Mouse (Mus musculus): ENCODE measurements at regions not wholly inside any gene's neighbourhood (a gene's known extent, or its start where the extent isn't known, plus 50 kb on each side); places are given as distances from the start of the nearest gene placed in this dataset.
"Not testable (repeated sequence)": the region's sequence is repeated elsewhere in the genome, so short reads cannot be mapped to it uniquely, and the experiment has no call there.

DNA sequence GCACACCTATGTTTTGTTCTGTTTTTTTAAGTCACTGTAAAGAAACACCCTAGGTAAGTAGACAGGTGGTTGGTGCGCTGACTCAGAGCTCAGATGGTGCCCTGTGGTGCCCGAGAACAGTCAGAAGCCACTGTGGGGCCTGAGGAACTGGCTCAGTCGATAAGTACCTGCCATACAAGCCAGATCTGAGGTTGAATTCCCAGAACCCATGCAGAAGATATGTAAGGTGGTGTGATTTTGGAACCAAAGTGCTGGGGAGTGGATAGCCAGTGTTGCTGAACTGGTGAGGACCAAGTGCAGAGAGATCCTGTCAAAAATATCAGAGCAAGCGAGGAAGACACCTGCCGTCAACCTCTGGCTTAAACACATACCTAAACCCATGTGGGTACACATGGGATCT is 65.4 kb downstream of the Chst1 start:
- no peak for DNase-seq (ENCODE audit: low spot score)

DNA sequence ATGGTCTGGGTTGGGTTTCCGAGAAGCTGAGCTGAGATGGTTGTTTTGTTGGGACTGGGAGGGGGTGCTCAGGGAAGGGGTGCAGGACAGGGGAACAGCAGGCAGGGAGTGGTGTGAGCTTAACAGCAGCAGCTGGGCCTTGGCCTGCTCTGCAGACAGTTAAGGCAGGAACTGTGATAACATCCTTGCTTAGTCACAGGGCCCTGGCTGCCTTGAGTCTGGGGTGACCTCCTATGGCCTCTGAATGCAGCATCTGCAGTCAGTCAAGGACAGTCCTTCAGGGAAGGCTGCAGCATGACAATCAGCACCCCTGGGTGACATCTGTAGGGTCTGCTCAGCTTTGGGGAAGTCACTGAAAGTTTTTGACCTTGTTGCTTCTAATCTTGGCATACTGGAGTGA is 67.7 kb downstream of the Chst1 start:
- DNase-seq (ENCODE audit: low spot score) = no peak

DNA sequence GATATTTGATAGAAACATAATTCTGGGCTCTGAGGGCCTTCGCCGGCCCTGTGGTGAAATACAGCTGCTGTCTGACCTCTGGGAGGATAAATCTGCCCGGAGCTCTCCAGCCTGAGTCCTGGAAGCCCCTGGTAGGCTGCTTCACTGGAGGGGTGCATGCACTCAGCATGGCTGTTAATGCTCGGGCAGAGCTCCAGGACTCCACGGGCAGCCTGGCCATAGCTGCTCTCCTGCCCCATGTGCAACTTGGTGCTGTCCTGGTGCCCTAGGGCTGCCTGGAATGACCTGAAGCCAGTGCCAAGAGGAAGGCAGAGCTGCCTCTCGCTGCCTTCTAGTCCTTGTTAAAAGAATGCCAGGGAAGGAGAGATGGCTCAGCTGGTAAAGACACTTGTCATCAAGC is 68.2 kb downstream of the Chst1 start:
- DNase-seq (ENCODE audit: low spot score) = no peak

GRCm38 (mm10) chr2:92669431-92670081 is 70.0 kb downstream of the Chst1 start:
- DNase-seq (ENCODE audit: low spot score) = not testable (repeated sequence)

GRCm38 (mm10) chr2:92671586-92671985 is 72.1 kb downstream of the Chst1 start:
- peak; percentile 59 for DNase-seq (ENCODE audit: low spot score)

DNA sequence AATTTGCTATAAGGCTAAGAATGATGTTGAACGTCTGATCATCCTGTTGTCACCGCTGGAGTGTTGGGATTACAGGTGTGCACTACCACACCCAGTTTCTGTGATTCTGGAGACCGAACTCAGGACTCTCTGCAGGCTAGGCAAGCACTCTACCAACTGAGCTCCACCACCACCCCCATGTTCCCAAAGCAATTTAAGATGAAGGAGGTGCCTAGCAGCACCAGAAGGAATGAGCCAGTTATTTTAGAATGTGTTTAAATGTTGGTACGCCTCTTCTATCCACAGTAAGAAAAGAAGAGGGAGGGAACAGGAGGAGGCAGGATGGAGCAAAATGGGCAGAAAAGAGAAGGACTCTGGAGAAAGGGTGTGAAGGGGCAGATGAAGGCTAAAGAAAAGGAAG is 72.6 kb downstream of the Chst1 start:
- no peak for DNase-seq (ENCODE audit: low spot score)

DNA sequence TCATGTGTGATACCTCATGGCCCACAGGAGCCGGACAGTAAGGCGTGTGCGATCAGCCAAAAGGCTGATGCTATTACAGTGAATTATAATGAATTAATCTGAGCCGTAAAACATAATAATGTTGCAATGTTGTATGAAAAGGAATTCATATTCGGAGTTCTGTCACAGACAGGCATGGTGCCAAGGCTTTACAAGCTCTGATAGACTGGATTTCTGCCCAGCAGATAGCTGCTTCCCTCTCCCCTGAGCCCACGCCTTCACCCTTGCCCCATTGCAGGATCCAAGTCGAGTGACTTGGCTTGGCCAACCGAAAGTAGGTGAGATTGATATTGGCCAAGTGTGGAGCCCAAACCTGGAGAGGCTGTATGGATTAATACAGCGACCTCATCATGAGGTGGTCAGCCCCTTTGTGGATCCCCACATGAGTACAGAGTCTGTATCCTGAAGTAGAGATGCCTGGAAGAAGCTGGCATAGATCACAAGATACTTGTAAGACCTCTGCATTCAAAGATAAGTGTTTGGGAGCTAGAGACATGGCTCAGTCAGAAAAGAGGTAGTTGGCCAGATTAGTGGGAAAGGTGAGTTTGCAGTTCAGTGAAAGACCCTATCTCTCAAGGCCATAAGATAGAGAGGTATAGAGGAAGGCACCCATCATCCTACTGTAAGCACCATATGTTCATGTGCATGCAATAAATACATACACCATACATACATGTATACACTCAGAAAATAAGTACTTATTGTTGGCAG is 73.7 kb downstream of the Chst1 start:
- DNase-seq (ENCODE audit: low spot score) = no peak

DNA sequence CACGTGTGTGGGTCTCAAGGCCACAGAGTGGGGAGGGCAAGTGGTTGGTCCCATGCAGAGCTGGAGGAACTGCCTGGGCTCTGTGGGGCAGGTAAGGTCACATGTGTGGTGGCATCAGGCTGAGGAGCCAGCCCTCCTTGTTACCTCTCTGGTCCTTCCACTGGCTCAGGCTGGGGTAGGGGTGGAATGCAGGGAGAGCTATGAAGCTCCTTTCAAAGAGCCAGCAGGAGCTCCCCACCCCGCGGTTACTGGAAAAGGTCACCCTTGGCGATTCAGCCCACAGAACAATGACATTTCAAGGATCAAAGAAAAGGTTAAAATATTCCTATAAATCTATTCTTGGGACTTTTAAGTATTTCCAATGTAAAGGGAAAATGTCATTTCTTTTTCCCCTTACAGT is 74.4 kb downstream of the Chst1 start:
- DNase-seq (ENCODE audit: low spot score) = no peak

GRCm38 (mm10) chr2:92675247-92675646 is 75.7 kb downstream of the Chst1 start:
- no peak for DNase-seq (ENCODE audit: low spot score)

GRCm38 (mm10) chr2:92678276-92678930 is 78.9 kb downstream of the Chst1 start:
- no peak for DNase-seq (ENCODE audit: low spot score)

DNA sequence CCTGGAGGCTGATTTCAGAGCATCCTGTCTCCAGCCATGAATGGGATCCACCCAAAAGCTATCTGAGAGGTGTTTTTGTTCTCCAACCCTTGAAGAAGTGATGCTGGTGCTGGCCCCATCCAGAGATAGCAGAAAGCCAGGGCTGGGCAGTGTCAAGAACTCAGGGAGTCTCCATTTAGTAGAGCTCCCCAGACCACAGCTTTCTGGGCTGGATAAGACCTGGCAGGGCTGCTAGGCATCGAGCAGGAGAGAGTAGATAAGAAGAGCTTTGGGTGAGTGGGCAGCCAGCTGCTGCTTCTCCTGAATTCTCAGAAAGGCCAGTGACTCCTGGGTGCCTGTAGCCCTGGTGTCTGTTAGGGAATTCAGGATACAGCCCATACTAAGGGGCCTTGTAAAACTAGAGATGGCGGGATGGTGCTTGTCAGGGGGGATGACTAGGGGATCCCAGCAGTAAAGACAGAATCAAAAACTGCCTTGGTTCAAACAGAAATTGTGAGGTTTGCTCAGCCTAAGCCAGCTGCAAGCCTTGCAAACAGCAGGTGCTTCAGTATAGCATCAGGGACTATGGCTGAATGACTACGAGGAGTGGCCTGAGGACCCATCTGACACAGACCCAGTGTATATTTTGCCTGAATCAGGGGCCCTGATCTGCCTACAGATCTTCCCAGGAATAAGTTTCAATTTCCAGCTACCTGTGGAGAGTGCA is 79.6 kb downstream of the Chst1 start:
- no peak for DNase-seq (ENCODE audit: low spot score)

GRCm38 (mm10) chr2:92682256-92682655 is 82.7 kb downstream of the Chst1 start:
- no peak for DNase-seq (ENCODE audit: low spot score)

- DNase-seq (ENCODE audit: low spot score) = no peak
Measured at GRCm38 (mm10) chr2:92687702-92688101, 88.2 kb downstream of the Chst1 start.

DNA sequence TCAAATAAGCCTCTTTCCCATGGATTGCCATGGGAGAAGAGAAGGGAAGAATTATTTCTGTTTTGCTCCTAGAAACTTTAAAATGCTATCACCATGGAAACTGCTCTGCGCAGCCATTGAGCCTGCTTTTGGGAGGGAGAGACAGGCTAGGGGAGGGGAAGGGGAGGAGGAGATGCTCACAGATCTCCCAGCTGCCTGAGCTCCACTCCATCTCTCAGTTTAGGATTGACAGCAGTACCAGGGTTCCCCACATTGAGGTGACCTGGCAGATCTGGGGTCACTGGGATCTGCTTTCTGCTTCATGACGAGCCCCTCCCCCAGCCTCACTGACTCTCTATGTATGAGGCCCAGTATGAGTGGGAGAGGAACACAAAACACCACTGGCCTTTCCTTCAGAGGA is 89.7 kb downstream of the Chst1 start:
- DNase-seq (ENCODE audit: low spot score) = no peak

- DNase-seq (ENCODE audit: low spot score) = no peak
Measured at GRCm38 (mm10) chr2:92690304-92690703, 90.8 kb downstream of the Chst1 start.

DNA sequence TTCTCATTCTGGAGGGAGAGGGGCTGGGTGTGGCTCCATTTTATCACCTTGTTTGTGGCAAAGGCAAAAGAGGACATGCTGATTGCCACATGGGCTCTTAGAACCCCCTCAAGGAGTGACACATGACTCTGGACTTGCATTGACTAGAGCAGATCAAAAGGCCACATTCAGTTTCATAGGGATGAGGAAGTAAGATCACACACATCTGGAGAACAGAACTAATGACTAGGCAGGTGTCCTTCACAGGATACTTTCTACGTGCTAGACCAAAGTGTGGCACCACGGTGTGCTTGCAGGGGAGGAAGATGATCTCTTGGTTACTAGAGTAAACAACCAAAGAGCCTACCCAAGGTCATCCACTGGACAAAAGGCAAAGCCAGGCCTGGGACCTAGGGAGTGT is 91.9 kb downstream of the Chst1 start:
- DNase-seq (ENCODE audit: low spot score) = no peak

GRCm38 (mm10) chr2:92692623-92693022 is 93.1 kb downstream of the Chst1 start:
- DNase-seq (ENCODE audit: low spot score) = no peak

- no peak for DNase-seq (ENCODE audit: low spot score)
Measured at GRCm38 (mm10) chr2:92693024-92693423, 93.5 kb downstream of the Chst1 start.

DNA sequence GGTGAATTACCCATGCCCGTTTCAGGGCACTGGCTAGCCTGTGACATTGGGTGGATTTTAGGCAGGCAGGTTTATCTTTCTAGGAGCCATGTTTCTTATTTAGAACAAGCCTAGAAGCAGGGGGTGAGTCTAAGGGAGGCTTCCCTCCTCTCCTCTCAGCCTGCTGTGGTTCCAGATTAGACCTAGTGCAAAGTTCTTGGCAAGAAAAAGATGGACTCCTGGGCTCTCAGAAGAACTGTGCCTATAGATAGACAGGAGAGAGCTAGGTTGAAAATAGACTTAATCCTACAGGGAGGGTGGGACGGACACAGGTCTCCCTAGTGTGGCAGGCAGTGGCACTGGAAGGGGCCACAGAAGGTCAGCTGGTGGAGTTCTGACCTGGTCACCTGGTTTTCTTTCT is 95.3 kb downstream of the Chst1 start:
- no peak for DNase-seq (ENCODE audit: low spot score)

- no peak for DNase-seq (ENCODE audit: low spot score)
Measured at GRCm38 (mm10) chr2:92695869-92696268, 96.4 kb downstream of the Chst1 start.

GRCm38 (mm10) chr2:92697721-92698120 is 98.2 kb downstream of the Chst1 start:
- DNase-seq (ENCODE audit: low spot score) = no peak

- no peak for DNase-seq (ENCODE audit: low spot score)
Measured at GRCm38 (mm10) chr2:92699360-92699759, 99.9 kb downstream of the Chst1 start.

GRCm38 (mm10) chr2:92704035-92704434 is 104.5 kb downstream of the Chst1 start:
- DNase-seq (ENCODE audit: low spot score) = no peak

Measured in urinary bladder, postnatal 25 days (tissue).